Mouse (Mus musculus): ENCODE data around the gene Itpr1. TPM values are rescaled to one million over a fixed set of nuclear protein-coding genes. Genes with fewer than 3 reads are reported as not detected.

Itpr1 gene
- polyA plus RNA-seq, 1 experiment from 2014 or later = 11.4 TPM

- H3K4me2 ChIP-seq (ENCODE audit: low read depth, low read length) = no peak overlapping the region
- H3K9me3 ChIP-seq (replicated peaks; ENCODE audit: control insufficient read depth, low read length) = no peaks in the 10 kb centered on the region
- no peak overlapping the region for H3K4me3 ChIP-seq (replicated peaks; ENCODE audit: low read length)
- no peak overlapping the region for H3K27ac ChIP-seq (ENCODE audit: low read length)
- no peaks in the 10 kb centered on the region for H3K27me3 ChIP-seq (ENCODE audit: control insufficient read depth, insufficient read depth, low read length)
- no peak for ATAC-seq (ENCODE audit: insufficient read depth, low FRiP score)
- H3K9ac ChIP-seq (ENCODE audit: low read length) = no peak overlapping the region
- no peaks in the 10 kb centered on the region for H3K36me3 ChIP-seq (ENCODE audit: control insufficient read depth, insufficient read depth, low read length)
- peaks cover 9% of the 10 kb centered on the region; the same call in 1 of the 2 replicates for H3K4me1 ChIP-seq (ENCODE audit: control insufficient read depth, insufficient read depth, low read length)
- WGBS = 61% methylated on average over 5 of the region's 5 CpGs
Measured at GRCm38 (mm10) chr6:108240754-108241153, 27.9 kb downstream of the Itpr1 start.

GRCm38 (mm10) chr6:108244571-108244970, 31.7 kb downstream of the Itpr1 start:
- peaks cover 21% of the 10 kb centered on the region for H3K4me1 ChIP-seq (ENCODE audit: control insufficient read depth, insufficient read depth, low read length)
- ATAC-seq (ENCODE audit: insufficient read depth, low FRiP score) = no peak
- H3K36me3 ChIP-seq (ENCODE audit: control insufficient read depth, insufficient read depth, low read length) = no peaks in the 10 kb centered on the region
- H3K9me3 ChIP-seq (replicated peaks; ENCODE audit: control insufficient read depth, low read length) = no peaks in the 10 kb centered on the region
- no peak overlapping the region for H3K9ac ChIP-seq (ENCODE audit: low read length)
- no peak overlapping the region for H3K4me2 ChIP-seq (ENCODE audit: low read depth, low read length)
- 82% methylated on average over 8 of the region's 8 CpGs for WGBS
- H3K4me3 ChIP-seq (replicated peaks; ENCODE audit: low read length) = no peak overlapping the region
- H3K27ac ChIP-seq (ENCODE audit: low read length) = no peak overlapping the region
- H3K27me3 ChIP-seq (ENCODE audit: control insufficient read depth, insufficient read depth, low read length) = no peaks in the 10 kb centered on the region

- no peak overlapping the region for H3K9ac ChIP-seq (ENCODE audit: low read length)
- no peak overlapping the region for H3K4me2 ChIP-seq (ENCODE audit: low read depth, low read length)
- H3K27ac ChIP-seq (ENCODE audit: low read length) = peak overlapping the region; percentile 82
- no peaks in the 10 kb centered on the region for H3K36me3 ChIP-seq (ENCODE audit: control insufficient read depth, insufficient read depth, low read length)
- peaks cover 23% of the 10 kb centered on the region for H3K4me1 ChIP-seq (ENCODE audit: control insufficient read depth, insufficient read depth, low read length)
- no peak overlapping the region for H3K4me3 ChIP-seq (replicated peaks; ENCODE audit: low read length)
- 67% methylated on average over 3 of the region's 3 CpGs for WGBS
- no peaks in the 10 kb centered on the region for H3K27me3 ChIP-seq (ENCODE audit: control insufficient read depth, insufficient read depth, low read length)
- no peak for ATAC-seq (ENCODE audit: insufficient read depth, low FRiP score)
- no peaks in the 10 kb centered on the region for H3K9me3 ChIP-seq (replicated peaks; ENCODE audit: control insufficient read depth, low read length)
Measured at GRCm38 (mm10) chr6:108246369-108247085, 33.6 kb downstream of the Itpr1 start.

- no peak overlapping the region for H3K9ac ChIP-seq (ENCODE audit: low read length)
- H3K4me1 ChIP-seq (ENCODE audit: control insufficient read depth, insufficient read depth, low read length) = peaks cover 23% of the 10 kb centered on the region
- 73% methylated on average over 2 of the region's 3 CpGs for WGBS
- no peaks in the 10 kb centered on the region for H3K27me3 ChIP-seq (ENCODE audit: control insufficient read depth, insufficient read depth, low read length)
- H3K9me3 ChIP-seq (replicated peaks; ENCODE audit: control insufficient read depth, low read length) = no peaks in the 10 kb centered on the region
- no peaks in the 10 kb centered on the region for H3K36me3 ChIP-seq (ENCODE audit: control insufficient read depth, insufficient read depth, low read length)
- no peak overlapping the region for H3K4me3 ChIP-seq (replicated peaks; ENCODE audit: low read length)
- no peak overlapping the region for H3K4me2 ChIP-seq (ENCODE audit: low read depth, low read length)
- ATAC-seq (ENCODE audit: insufficient read depth, low FRiP score) = peak; percentile 80
- H3K27ac ChIP-seq (ENCODE audit: low read length) = peak overlapping the region; percentile 82
Measured at GRCm38 (mm10) chr6:108247211-108247610, 34.3 kb downstream of the Itpr1 start.

- ATAC-seq (ENCODE audit: insufficient read depth, low FRiP score) = peak; percentile 73
- H3K9ac ChIP-seq (ENCODE audit: low read length) = no peak overlapping the region
- WGBS = 27% methylated on average over 4 of the region's 4 CpGs
Measured at GRCm38 (mm10) chr6:108248519-108248918, 35.6 kb downstream of the Itpr1 start.

GRCm38 (mm10) chr6:108249031-108249917, 36.4 kb downstream of the Itpr1 start:
- 34% methylated on average over 9 of the region's 9 CpGs for WGBS
- H3K4me3 ChIP-seq (replicated peaks; ENCODE audit: low read length) = no peak overlapping the region
- H3K4me2 ChIP-seq (ENCODE audit: low read depth, low read length) = 0 out of 2 replicates have a peak overlapping the region, but pooled peaks have one; percentile 13
- H3K27ac ChIP-seq (ENCODE audit: low read length) = peak overlapping the region; percentile 68
- H3K27me3 ChIP-seq (ENCODE audit: control insufficient read depth, insufficient read depth, low read length) = no peaks in the 10 kb centered on the region
- peaks cover 23% of the 10 kb centered on the region for H3K4me1 ChIP-seq (ENCODE audit: control insufficient read depth, insufficient read depth, low read length)
- ATAC-seq (ENCODE audit: insufficient read depth, low FRiP score) = peak; percentile 38; the same call in 1 of the 2 replicates
- H3K36me3 ChIP-seq (ENCODE audit: control insufficient read depth, insufficient read depth, low read length) = no peaks in the 10 kb centered on the region
- no peak overlapping the region for H3K9ac ChIP-seq (ENCODE audit: low read length)
- H3K9me3 ChIP-seq (replicated peaks; ENCODE audit: control insufficient read depth, low read length) = no peaks in the 10 kb centered on the region

More at GRCm38 (mm10) chr6:108248519-108248918, 35.6 kb downstream of the Itpr1 start:
- no peaks in the 10 kb centered on the region for H3K9me3 ChIP-seq (replicated peaks; ENCODE audit: control insufficient read depth, low read length)
- H3K36me3 ChIP-seq (ENCODE audit: control insufficient read depth, insufficient read depth, low read length) = no peaks in the 10 kb centered on the region
- peaks cover 23% of the 10 kb centered on the region for H3K4me1 ChIP-seq (ENCODE audit: control insufficient read depth, insufficient read depth, low read length)
- H3K4me2 ChIP-seq (ENCODE audit: low read depth, low read length) = no peak overlapping the region
- no peaks in the 10 kb centered on the region for H3K27me3 ChIP-seq (ENCODE audit: control insufficient read depth, insufficient read depth, low read length)
- no peak overlapping the region for H3K4me3 ChIP-seq (replicated peaks; ENCODE audit: low read length)
- peak overlapping the region; percentile 68 for H3K27ac ChIP-seq (ENCODE audit: low read length)

GRCm38 (mm10) chr6:108249918-108250225, 37.0 kb downstream of the Itpr1 start:
- Histone ChIP-seq H3K36me3 (ENCODE audit: control insufficient read depth, insufficient read depth, low read length) (no peaks in the 10 kb centered on the region), H3K9ac (ENCODE audit: low read length) (no peak overlapping the region), H3K9me3 (replicated peaks; ENCODE audit: control insufficient read depth, low read length) (no peaks in the 10 kb centered on the region), H3K27ac (ENCODE audit: low read length) (no peak overlapping the region), H3K4me2 (ENCODE audit: low read depth, low read length) (no peak overlapping the region), H3K4me3 (replicated peaks; ENCODE audit: low read length) (no peak overlapping the region), H3K27me3 (ENCODE audit: control insufficient read depth, insufficient read depth, low read length) (no peaks in the 10 kb centered on the region), H3K4me1 (ENCODE audit: control insufficient read depth, insufficient read depth, low read length) (peaks cover 27% of the 10 kb centered on the region)
- WGBS = 59% methylated on average over 3 of the region's 3 CpGs
- no peak for ATAC-seq (ENCODE audit: insufficient read depth, low FRiP score)

- Histone ChIP-seq H3K27me3 (ENCODE audit: control insufficient read depth, insufficient read depth, low read length) (no peaks in the 10 kb centered on the region), H3K4me2 (ENCODE audit: low read depth, low read length) (no peak overlapping the region), H3K36me3 (ENCODE audit: control insufficient read depth, insufficient read depth, low read length) (no peaks in the 10 kb centered on the region), H3K4me3 (replicated peaks; ENCODE audit: low read length) (no peak overlapping the region), H3K4me1 (ENCODE audit: control insufficient read depth, insufficient read depth, low read length) (peaks cover 27% of the 10 kb centered on the region), H3K9me3 (replicated peaks; ENCODE audit: control insufficient read depth, low read length) (no peaks in the 10 kb centered on the region), H3K27ac (ENCODE audit: low read length) (no peak overlapping the region), H3K9ac (ENCODE audit: low read length) (no peak overlapping the region)
- no peak for ATAC-seq (ENCODE audit: insufficient read depth, low FRiP score)
- WGBS = 77% methylated on average over 4 of the region's 4 CpGs
Measured at GRCm38 (mm10) chr6:108250416-108250815, 37.5 kb downstream of the Itpr1 start.

All from stomach, embryonic 16.5 days (tissue).